Mouse (Mus musculus) midbrain, embryonic 14.5 days (tissue): ENCODE data around the gene Eif4e. TPM values are rescaled to one million over a fixed set of nuclear protein-coding genes. Genes with fewer than 3 reads are reported as not detected.

Experiments used
- ATAC-seq: fragments of 200-750 bp; cut with Nextera tagmentation; 2 replicates; pipeline ENCODE4 v1.8.0; 2017; ENCODE audit warnings: moderate number of reproducible peaks, moderate library complexity; ENCODE audit not compliant: low FRiP score, low TSS enrichment
- DNase-seq: peaks from one replicate; pipeline ENCODE4 v3.0.0-alpha.2; 2015
- H3K27ac ChIP-seq: fragments of 300-500 bp; sonication (generic); replicated peaks from 2 replicates; pipeline ENCODE4 v1.5.1; 2014; ENCODE audit warnings: mild to moderate bottlenecking, low read depth, low read length, moderate library complexity
- H3K27me3 ChIP-seq: fragments of 300-500 bp; sonication (generic); 2 replicates; pipeline ENCODE4 v1.6.1; 2014; ENCODE audit warnings: low read length, control low read depth, mixed read lengths; ENCODE audit not compliant: control insufficient read depth, insufficient read depth
- H3K36me3 ChIP-seq: fragments of 300-500 bp; sonication (generic); 2 replicates; pipeline ENCODE4 v1.6.1; 2014; ENCODE audit warnings: low read length, control low read depth; ENCODE audit not compliant: control insufficient read depth, insufficient read depth
- H3K4me1 ChIP-seq: fragments of 300-500 bp; sonication (generic); 2 replicates; pipeline ENCODE4 v1.6.1; 2014; ENCODE audit warnings: mild to moderate bottlenecking, antibody characterized with exemption, low read length, control low read depth; ENCODE audit not compliant: control insufficient read depth, insufficient read depth
- H3K4me2 ChIP-seq: fragments of 300-500 bp; sonication (generic); 2 replicates; pipeline ENCODE4 v1.6.1; 2014; ENCODE audit warnings: mild to moderate bottlenecking, low read length, moderate library complexity
- H3K4me3 ChIP-seq: fragments of 300-500 bp; sonication (generic); replicated peaks from 2 replicates; pipeline ENCODE4 v1.5.1; 2014; ENCODE audit warnings: low read depth, low read length
- H3K9ac ChIP-seq: fragments of 300-500 bp; sonication (generic); replicated peaks from 2 replicates; pipeline ENCODE4 v1.6.1; 2014; ENCODE audit warnings: mild to moderate bottlenecking, low read length, moderate library complexity
- H3K9me3 ChIP-seq: fragments of 300-500 bp; sonication (generic); 2 replicates; pipeline ENCODE4 v1.6.1; 2016; ENCODE audit warnings: low read length, control low read depth, mixed read lengths; ENCODE audit not compliant: control insufficient read depth
- WGBS: fragments of 180-500 bp; shearing (Covaris S2); extraction: QIAGEN DNeasy Blood & Tissue Kit; methylation state at CpG from one replicate; pipeline ENCODE4 v1.1.7; 2014; 5-methylcytosine and 5-hydroxymethylcytosine counted together
- polyA plus RNA-seq: library from polyadenylated mRNA; unstranded; fragments of >200 nt; fragmentation: Nextera tagmentation; extraction: Ambion mirVana; gene quantifications from 2 replicates; pipeline ENCODE4 v1.2.1, GENCODE M21; 2014

Gene Eif4e
- 335 and 356 TPM in 2 replicates for polyA plus RNA-seq

DNA sequence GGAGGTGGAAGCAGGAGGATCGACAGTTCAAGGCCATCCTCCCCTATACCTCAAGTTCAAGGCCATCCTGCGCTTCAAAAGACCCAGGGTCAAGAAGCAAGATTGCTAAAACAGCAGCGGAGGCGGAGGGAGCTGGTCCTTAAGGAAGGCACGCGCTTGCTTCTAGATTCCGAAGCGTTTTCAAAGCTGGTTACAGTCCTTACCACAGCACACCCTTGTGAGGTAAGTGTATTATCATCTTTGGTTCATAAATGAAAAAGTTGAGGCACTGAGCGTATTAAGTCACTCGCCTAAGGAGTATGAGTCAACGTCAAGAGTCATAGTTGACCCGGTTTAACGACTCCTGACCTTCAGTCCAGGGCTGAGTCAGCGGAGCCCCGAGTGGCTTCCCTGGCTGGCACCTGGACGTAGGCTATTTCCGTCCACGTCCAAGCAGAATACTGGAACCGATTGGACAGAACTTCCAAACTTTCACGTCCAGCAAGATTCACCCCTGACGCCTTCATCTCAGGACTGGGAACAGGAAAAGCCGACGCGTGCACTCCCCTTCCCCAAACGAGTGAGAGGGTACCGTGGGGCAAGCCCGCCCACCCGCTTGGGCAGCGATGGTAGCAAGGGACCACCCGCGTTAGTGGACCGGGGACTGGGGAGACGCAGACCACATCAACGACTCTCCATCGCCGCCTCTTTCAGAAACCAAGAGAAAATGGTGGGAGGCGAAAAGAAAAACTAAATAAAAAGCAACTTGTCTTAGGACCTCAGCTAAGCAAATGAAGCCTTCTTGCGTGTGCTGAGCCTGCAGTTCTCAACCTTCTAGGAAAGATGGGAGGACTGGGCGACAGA, at the start of gene Eif4e:
TSS of gene Eif4e (plus strand) at position 107 of the 843 bp plus-strand sequence.
- ATAC-seq (peak; percentile 13; the same call in 1 of the 2 replicates), DNase-seq (peak; percentile 20)
- peaks cover 19% of the 10 kb centered on the region for H3K4me1 ChIP-seq
- H3K4me3 ChIP-seq: peak within 1 kb of the TSS; percentile 95
- no peaks in the 10 kb centered on the region for H3K9me3 ChIP-seq
- no peaks in the 10 kb centered on the region; the same call in 1 of the 2 replicates for H3K27me3 ChIP-seq
- H3K27ac ChIP-seq: peak within 1 kb of the TSS; percentile 43
- no peaks in the 10 kb centered on the region for H3K36me3 ChIP-seq
- H3K9ac ChIP-seq: peak within 1 kb of the TSS; percentile 38
- H3K4me2 ChIP-seq: peak within 1 kb of the TSS; percentile 64
- WGBS: 3% methylated on average over 39 of the region's 39 CpGs

- Histone ChIP-seq H3K9ac (no peak overlapping the region), H3K9me3 (no peaks in the 10 kb centered on the region), H3K27ac (no peak overlapping the region), H3K36me3 (peaks cover 33% of the 10 kb centered on the region), H3K4me1 (no peaks in the 10 kb centered on the region), H3K27me3 (no peaks in the 10 kb centered on the region), H3K4me2 (no peak overlapping the region), H3K4me3 (no peak overlapping the region)
- ATAC-seq: no peak
- no peak for DNase-seq
- 98% methylated on average over 8 of the region's 8 CpGs for WGBS
Measured at GRCm38 (mm10) chr3:138479489-138479888, 46.5 kb upstream of the Eif4e start.

- Histone ChIP-seq H3K27ac (no peak overlapping the region), H3K9me3 (no peaks in the 10 kb centered on the region), H3K27me3 (no peaks in the 10 kb centered on the region), H3K36me3 (peaks cover 36% of the 10 kb centered on the region), H3K4me2 (no peak overlapping the region), H3K9ac (no peak overlapping the region), H3K4me1 (no peaks in the 10 kb centered on the region), H3K4me3 (no peak overlapping the region)
- ATAC-seq (no peak), DNase-seq (no peak)
- 65% methylated on average over 14 of the region's 14 CpGs for WGBS
Measured at GRCm38 (mm10) chr3:138481526-138482284, 44.3 kb upstream of the Eif4e start.

DNA sequence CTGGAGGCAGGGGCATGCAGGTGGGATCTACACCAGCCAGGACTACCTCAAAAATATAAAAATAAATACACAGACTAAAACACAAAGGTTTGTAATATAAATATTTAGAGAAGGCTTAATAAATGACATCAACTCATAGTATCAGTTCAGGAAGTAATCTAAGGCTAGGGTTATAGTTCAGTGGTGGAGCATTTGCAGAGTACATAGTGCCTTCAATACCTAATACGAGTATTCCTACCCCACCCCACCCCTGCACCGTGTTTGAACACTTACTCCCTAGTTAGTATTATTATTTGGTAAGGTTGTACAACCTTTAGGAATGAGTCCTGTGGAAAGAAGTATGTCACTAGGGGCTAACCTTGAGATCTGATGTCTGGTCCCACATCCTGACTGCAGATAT, 42.7 kb upstream of the Eif4e start:
- Histone ChIP-seq H3K27ac (no peak overlapping the region), H3K27me3 (no peaks in the 10 kb centered on the region), H3K36me3 (peaks cover 32% of the 10 kb centered on the region), H3K9me3 (no peaks in the 10 kb centered on the region), H3K4me3 (no peak overlapping the region), H3K9ac (no peak overlapping the region), H3K4me1 (peaks cover 7% of the 10 kb centered on the region), H3K4me2 (no peak overlapping the region)
- DNase-seq (no peak), ATAC-seq (no peak)
- 95% methylated on average over 2 of the region's 2 CpGs for WGBS

- peak; percentile 82; the same call in 1 of the 2 replicates for ATAC-seq
- H3K27ac ChIP-seq: peak overlapping the region; percentile 73
- peak overlapping the region; percentile 72 for H3K4me2 ChIP-seq
- H3K4me3 ChIP-seq: peak overlapping the region; percentile 84
- peak; percentile 53 for DNase-seq
- no peaks in the 10 kb centered on the region for H3K27me3 ChIP-seq
- H3K9ac ChIP-seq: peak overlapping the region; percentile 78
- peaks cover 8% of the 10 kb centered on the region for H3K4me1 ChIP-seq
- under 1% methylated on average over 61 of the region's 61 CpGs for WGBS
- 0 out of 2 replicates have a peak, but pooled peaks cover 3% of the 10 kb centered on the region for H3K36me3 ChIP-seq
- H3K9me3 ChIP-seq: no peaks in the 10 kb centered on the region
Measured at GRCm38 (mm10) chr3:138488584-138489326, 37.2 kb upstream of the Eif4e start.

- H3K27me3 ChIP-seq: no peaks in the 10 kb centered on the region
- peak within 1 kb of the TSS; percentile 84 for H3K4me3 ChIP-seq
- H3K9me3 ChIP-seq: no peaks in the 10 kb centered on the region
- peak within 1 kb of the TSS; percentile 73 for H3K27ac ChIP-seq
- peak within 1 kb of the TSS; percentile 72 for H3K4me2 ChIP-seq
- ATAC-seq (peak; percentile 99), DNase-seq (peak; percentile 97)
- peaks cover 8% of the 10 kb centered on the region for H3K4me1 ChIP-seq
- 0 out of 2 replicates have a peak, but pooled peaks cover 3% of the 10 kb centered on the region for H3K36me3 ChIP-seq
- WGBS: under 1% methylated on average over 59 of the region's 65 CpGs
- H3K9ac ChIP-seq: peak within 1 kb of the TSS; percentile 78
Measured at GRCm38 (mm10) chr3:138489327-138490033, 36.5 kb upstream of the Eif4e start, which contains the start of gene Metap1. Gene Metap1, minus strand, starts transcription at chr3:138489515.

GRCm38 (mm10) chr3:138490034-138490337, 36.0 kb upstream of the Eif4e start:
- peaks cover 8% of the 10 kb centered on the region for H3K4me1 ChIP-seq
- no peaks in the 10 kb centered on the region for H3K27me3 ChIP-seq
- no peak for ATAC-seq
- peak overlapping the region; percentile 84 for H3K4me3 ChIP-seq
- DNase-seq: no peak
- WGBS: 33% methylated on average over 6 of the region's 6 CpGs
- H3K36me3 ChIP-seq: no peaks in the 10 kb centered on the region
- peak overlapping the region; percentile 72 for H3K4me2 ChIP-seq
- no peaks in the 10 kb centered on the region for H3K9me3 ChIP-seq
- no peak overlapping the region for H3K27ac ChIP-seq
- H3K9ac ChIP-seq: peak overlapping the region; percentile 36

DNA sequence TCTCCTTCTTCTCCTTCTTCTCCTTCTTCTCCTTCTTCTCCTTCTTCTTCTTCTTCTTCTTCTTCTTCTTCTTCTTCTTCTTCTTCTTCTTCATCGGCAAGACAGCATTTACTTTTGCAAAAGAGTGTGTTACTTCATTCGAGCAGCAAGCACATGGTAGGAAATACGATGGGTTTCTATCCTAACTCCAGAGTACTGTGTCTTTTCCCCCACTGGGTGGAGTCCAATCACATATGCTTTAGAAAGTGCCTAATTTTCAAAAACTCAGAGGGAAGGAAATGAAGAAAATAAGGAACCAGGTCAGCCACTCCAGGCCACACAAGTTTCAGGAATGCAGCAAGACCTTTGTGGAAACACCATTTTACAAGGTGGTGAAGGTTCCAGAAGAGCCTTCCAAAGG, 32.3 kb upstream of the Eif4e start:
- Histone ChIP-seq H3K4me1 (no peaks in the 10 kb centered on the region), H3K27me3 (no peaks in the 10 kb centered on the region), H3K9ac (no peak overlapping the region), H3K4me3 (no peak overlapping the region), H3K36me3 (no peaks in the 10 kb centered on the region), H3K4me2 (no peak overlapping the region), H3K9me3 (no peaks in the 10 kb centered on the region), H3K27ac (no peak overlapping the region)
- WGBS: 89% methylated on average over 3 of the region's 3 CpGs
- ATAC-seq (no peak), DNase-seq (no peak)
